Mouse (Mus musculus): ENCODE measurements around the gene Gna12.

Gna12 gene

DNA sequence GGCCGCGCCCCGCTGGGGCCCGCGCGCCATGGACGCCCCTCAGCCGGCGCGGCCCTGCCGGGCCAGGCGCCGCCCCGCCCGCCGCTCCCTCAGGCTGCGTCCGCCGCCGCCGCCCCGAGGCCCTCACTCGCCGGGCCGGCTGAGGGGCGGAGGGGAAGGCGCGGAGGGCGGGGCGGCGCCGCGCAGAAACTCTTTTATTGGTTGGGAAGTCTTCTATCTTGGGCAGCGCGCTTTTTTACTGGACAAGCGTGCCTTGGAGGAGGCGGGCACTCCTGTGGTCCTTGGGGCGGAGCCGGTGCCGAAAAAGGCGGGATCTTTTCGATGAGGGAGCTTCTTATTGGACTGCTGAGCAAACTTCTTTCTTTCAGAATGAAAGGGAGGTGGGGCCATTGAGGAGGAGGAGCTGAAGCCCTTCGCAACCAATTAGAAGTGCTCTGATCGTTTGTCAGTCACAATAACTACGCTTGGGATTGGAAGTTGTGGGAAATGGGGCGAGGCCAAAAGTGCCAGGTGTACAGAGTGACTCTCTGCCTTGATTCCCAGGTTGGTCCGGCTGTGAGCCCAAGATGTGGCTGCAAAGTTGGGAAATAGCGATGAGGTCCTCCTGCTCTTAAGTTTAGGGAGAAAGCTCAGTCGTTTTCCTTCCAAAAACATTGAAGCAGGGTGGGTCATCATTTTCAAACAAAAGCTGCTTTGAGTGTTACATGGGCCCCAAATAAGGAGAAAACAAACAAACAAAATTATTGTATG, at the start of gene Gna12:
Gene Gna12, minus strand, starts transcription at position 118 of the 750 bp plus-strand sequence.
- DNase-seq (ENCODE audit: low spot score), result peak; percentile 99

DNA sequence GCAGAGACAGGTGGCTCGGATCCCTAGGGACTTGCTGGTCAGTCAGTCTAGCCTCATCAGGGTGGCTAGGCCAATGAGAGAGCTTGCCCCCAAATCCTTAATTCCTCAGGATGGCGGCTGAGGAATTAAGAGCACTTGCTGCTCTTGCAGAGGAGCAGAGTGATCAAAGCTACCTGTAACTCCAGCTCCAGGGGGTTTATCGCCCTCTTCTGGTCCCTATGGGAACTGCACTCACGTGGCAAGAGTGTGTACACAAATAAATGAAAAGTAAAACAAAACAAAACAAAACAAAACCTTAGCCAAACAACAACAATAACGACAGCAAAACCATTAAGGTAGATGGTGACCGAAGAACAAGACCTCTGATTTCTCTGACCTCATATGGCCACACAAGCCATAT, 48.4 kb upstream of the Gna12 start:
- no peak for DNase-seq (ENCODE audit: low spot score)

DNA sequence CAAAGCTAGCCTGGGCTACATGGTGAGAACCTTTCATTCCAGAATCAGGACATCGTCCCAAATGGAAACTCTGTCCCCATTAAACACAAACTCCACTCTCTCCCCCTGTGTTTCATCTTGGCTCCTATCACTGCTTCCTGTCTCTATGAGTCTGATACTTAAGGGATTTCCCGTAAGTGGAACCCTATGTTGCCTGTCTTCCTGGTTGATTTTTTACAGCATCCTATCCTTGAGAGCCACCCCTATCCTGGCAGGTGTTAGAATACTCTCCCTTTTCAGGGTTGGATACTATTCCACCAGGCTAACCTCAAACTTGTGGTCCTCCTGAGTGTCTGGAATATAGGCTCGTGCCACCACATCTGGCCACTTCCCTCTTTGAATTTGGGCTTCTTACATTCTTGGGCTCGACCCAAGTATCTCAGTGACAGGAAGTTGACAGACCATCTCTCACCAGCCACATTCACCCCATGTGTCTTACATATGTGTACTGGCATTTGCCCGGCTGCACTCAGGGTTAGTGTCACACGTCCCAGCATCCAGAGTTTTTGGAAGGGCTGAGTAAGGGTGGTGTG, 43.6 kb upstream of the Gna12 start:
- no peak for DNase-seq (ENCODE audit: low spot score)

DNA sequence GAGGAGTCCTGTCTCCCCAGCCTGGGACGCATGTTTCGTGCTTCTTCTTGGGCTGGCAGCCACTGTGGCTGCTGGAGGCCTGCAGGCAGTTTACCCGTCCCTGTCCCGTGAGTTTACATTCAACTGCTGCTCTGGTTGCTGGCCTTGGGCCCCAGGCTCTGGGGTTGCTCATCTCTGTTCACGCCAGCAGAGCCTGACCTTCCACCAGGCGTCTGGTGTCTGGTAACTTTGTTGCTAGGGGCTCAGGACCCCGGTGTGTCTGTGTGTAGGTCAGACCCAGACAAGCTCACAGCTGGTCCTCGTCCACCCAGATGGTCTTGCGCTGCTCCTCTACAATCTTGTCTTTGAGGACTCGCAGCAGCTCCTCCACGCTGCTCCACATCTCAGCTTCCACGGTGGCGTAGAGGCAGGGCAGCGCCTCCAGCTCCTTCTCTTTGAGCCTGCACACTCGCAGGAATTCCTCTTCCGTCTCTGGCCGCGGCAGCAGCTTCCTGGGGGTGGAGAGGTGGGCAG, 42.9 kb upstream of the Gna12 start:
- DNase-seq (ENCODE audit: low spot score), result peak; percentile 54

GRCm38 (mm10) chr5:140872532-140873038, 42.4 kb upstream of the Gna12 start:
- peak; percentile 61 for DNase-seq (ENCODE audit: low spot score)

GRCm38 (mm10) chr5:140871241-140871640, 41.0 kb upstream of the Gna12 start:
- no peak for DNase-seq (ENCODE audit: low spot score)

- DNase-seq (ENCODE audit: low spot score), result peak; percentile 83
Measured at GRCm38 (mm10) chr5:140869034-140869433, 38.8 kb upstream of the Gna12 start.

DNA sequence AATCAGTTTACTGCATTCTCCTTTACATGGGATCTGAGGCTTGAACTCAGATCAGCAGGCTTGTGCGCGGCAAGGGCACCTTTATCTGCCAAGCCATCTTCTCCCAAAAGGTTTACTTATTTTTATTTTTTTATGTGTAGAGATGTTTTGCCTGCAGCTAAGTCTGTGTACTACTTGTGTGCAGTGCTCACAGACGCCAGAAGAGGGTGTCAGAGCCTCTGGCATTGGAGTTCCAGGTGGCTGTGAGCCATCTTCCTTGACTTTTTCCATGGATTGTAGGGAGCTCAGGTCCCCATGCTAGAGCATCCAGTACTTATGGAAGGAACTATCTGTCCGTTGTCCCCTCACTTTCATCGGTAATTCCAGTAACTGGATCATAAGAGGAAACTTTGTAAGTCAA, 29.5 kb upstream of the Gna12 start:
- no peak for DNase-seq (ENCODE audit: low spot score)

- no peak for DNase-seq (ENCODE audit: low spot score)
Measured at GRCm38 (mm10) chr5:140858335-140858734, 28.1 kb upstream of the Gna12 start.

DNA sequence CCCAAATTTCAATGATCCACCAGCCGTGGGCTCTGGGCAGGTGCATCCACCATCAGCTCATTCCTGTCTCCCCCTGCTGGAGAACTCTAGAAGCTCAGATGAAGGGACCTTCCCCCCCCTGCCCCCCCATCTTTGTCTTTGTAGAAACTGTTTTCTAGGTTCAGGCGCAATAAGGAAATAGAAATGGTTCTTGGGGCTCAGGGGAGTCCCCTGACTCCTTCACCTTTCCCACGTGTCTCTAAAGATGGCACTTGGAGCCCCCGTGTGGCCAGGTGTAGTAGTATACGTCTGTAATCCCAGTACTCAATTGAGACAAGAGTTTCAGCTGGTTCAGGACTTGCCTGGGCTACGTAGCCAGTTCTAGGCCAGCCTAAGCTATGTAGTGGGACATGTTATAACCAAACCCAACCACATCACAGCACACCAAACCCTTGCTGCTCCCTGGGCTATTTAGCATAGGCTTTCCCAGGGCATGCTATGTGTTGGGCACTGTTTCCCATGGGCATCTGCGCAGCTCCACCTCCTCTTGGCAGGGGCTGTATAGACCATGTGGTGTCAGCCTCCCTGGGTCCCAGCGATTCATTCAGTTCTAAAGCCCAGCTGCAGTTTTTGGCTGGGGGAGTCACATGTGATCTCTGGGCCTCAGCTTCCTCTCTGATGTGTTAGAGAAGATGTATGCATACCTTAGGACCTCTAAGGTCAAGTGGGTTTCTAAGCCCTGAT, 27.4 kb upstream of the Gna12 start:
- DNase-seq (ENCODE audit: low spot score), result no peak

DNA sequence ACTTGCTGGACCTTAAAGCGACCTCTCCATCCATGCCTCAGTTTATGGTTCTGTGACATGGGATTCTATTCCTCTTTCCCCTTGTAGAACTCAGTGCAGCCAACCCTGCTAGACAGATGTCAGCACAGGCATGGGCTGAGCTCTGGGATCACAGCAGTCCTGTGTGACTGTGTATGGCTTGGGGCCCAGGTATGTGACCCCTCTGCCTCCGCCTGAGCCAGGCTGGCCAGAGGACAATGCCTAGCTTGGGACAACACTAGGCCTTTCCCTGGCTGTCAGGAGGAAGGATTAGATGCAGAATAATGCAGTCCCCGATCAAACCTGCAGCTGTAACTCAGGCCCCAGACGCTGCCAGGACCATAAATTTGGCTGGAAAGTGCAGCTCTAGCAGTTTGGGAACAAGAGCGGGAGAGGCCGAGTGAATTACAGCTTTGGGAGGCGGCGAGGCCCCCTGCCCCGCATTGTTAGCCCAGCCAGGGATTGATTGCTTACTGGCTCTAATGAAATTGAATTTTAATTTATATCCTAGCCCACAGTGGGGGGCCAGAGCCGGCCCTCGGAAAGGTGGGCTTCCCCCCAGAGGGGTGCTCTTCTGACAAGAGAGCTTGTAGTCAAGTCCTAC, 25.8 kb upstream of the Gna12 start:
- DNase-seq (ENCODE audit: low spot score), result peak; percentile 31

DNA sequence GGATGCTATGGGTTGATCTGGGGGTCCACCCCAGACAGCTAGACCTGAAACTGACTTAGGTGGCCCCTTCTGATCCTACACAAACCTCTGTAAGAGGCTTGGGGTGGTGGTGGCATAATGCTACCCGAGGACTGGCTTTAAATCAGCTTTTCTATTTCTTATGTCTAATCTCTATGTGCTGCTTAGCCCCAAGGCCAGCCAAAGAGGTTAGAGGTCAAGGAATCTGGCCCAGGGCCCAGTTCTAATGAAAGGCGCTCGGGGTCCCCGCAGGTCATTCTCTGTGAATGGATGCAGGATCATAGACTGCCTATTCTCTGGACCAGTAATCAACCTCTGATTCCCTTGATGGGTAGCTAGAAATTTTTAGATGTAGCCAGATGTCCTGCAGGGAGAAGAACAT, 24.5 kb upstream of the Gna12 start:
- no peak for DNase-seq (ENCODE audit: low spot score)

- no peak for DNase-seq (ENCODE audit: low spot score)
Measured at GRCm38 (mm10) chr5:140853723-140854122, 23.5 kb upstream of the Gna12 start.

DNA sequence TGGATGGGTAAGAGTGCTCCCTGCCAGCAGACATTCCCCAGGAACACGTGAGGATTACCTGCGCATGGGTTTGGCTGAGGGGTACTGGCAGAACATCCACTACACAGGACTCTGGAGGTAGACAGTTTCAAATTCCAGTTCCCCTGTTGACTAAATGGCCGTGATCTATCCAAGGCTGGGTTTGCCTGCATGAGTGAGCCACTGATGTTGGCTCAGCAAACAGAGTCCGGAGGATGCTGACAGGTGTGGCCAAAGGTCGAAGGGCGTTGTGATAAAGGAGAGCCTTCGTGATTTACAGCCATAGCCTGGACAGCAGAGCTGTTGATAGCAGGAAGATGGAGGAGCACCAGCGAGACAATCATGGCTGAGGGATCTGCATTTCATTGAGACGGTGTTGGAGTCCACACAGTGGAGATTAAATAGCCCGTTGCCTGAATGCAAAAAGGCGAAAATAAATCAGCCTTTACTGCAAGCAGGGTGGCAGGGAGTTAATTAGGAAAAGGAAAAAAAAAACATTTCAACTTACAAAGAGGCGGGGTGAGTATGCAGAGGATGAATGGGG, 22.3 kb upstream of the Gna12 start:
- DNase-seq (ENCODE audit: low spot score), result peak; percentile 5

DNA sequence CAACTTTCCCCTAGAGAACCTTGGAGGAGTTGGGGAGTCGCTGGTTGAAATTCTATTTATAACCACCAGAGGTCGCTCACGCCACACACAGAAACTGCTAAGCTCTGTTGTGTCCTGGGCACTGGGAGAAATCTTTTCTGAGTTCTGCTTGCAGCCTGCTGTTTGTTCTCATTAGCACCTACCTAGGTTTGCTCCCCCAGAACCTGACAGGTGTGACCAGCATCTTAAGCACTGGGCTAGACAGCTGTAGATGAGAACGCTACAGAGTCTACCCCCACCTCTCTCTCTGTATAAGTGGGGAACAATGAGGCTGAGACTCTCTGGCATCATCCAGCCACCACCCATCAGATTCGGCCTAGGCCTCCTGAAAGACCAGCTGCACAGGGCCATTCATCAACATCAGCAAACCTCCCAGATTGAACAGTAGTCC, 17.1 kb upstream of the Gna12 start:
- peak; percentile 73 for DNase-seq (ENCODE audit: low spot score)

GRCm38 (mm10) chr5:140841942-140842341, 11.7 kb upstream of the Gna12 start:
- no peak for DNase-seq (ENCODE audit: low spot score)

DNA sequence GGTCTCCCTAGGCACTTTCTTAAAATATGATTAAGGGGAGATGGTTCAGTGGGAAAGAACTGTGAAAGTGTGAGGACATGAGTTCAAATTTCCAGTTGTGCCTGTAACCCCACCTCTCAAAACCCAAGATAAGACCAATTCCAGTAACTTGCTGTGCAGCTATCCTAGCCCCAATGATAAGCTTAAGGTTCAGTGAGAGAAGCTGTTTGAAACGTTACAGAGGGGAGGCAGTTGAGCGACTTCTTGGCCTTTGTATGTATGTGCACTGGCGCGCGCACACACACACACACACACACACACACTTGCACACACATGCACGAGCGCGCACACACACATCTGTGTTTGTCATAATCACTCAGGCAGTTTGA, 817 bp upstream of the Gna12 start:
- DNase-seq (ENCODE audit: low spot score), result no peak

GRCm38 (mm10) chr5:140829911-140830294, 328 bp downstream of the Gna12 start:
- DNase-seq (ENCODE audit: low spot score), result peak; percentile 50

DNA sequence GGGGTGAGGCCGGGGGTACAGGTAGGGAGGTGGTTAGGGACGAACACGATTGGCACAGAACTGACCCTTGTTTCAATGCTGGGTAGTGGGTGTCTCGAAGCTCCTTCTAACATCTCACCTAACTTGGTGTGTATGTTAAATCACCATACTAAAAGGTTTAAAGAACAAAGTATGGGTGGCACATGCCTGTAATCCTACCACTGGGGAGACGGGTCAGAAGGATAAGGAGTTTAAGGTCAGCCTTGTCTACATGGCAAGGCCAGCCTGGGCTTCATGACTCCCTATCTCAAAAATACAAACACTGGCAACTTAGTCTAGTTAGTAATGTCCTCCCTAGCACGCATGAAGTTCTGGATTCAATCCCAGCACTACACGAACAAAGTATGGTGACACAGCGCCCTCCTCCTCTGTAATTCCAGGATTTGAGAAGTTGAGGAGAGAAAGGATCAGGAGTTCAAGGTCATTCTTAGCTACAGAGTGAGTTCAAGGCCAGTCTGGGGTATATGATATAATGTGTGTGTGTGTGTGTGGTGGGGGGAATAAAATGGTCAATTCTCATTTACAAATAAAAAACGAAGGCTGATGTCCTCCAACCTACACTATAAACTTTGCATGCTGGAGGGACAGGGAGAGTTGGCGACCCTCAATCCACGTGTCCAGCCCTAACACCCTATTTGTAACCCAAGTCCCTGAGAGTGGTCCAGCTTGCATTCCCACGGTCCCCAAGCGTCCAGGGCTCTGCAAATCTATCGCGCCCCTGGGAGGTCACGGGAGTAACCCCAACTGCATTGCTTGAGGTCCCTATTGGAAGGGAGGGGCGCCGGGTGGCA, 935 bp downstream of the Gna12 start:
- DNase-seq (ENCODE audit: low spot score), result peak; percentile 27

- no peak for DNase-seq (ENCODE audit: low spot score)
Measured at GRCm38 (mm10) chr5:140828363-140828762, 1.9 kb downstream of the Gna12 start.

DNA sequence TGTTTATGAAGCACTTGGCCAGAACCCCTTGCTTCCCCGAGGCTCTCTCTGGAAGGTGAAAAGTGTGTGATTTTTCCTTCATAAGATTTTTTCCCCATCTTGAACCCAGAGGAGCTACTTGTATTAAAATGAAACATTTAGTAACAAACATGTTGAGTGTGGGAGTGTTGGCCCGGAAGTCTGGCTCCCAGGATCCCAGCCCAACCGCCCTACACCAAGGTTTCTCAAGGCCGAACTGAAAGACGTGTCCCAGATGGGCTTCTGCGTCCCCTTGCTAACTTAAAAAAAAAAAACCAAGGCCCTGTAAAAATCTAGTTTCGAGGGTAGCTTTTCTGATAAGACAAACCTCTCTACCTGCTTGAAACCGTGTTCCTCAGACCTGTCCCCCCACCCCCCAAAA, 2.3 kb downstream of the Gna12 start:
- DNase-seq (ENCODE audit: low spot score), result no peak

All from embryo, embryonic 10 days (tissue).